Mouse (Mus musculus) ES-Bruce4 (cell line): Measurements from ENCODE around the gene Pigk.

Experiments used
- CTCF ChIP-seq: IDR thresholded peaks from one replicate; pipeline ENCODE4 v1.8.1; 2011; ENCODE audit warnings: low read depth, low read length
- EP300 ChIP-seq: IDR thresholded peaks from 2 replicates; pipeline ENCODE4 v1.6.1; 2011; ENCODE audit warnings: low read depth, low read length; ENCODE audit not compliant: insufficient read depth
- POLR2A ChIP-seq: IDR thresholded peaks from one replicate; pipeline ENCODE4 v1.8.1; 2011; ENCODE audit warnings: low read length; ENCODE audit not compliant: insufficient read depth

GRCm38 (mm10) chr3:152933737-152934136 lies 219.8 kb downstream of the Pigk start:
- no peak for TF ChIP-seq CTCF
- no peak for TF ChIP-seq POLR2A
- TF ChIP-seq EP300: no peak
